Comparison of ENCODE assay signal across 8 mouse cellular contexts in genomic region chr19:8682996-8683395, GRCm38 (mm10). TPM values are rescaled to one million over a fixed set of nuclear protein-coding genes. Genes with fewer than 3 reads are reported as not detected.
DNase-seq lines count a peak whose midpoint lies in the region; ATAC-seq and TF ChIP-seq lines count a peak whose summit lies in the region.

No protein-coding gene starts in this region.

- TF ChIP-seq EP300 in liver, embryonic 14.5 days (IDR thresholded peaks at IDR 0.05; ENCODE audit: low read depth) = no peak

- WGBS in embryonic facial prominence, embryonic 11.5 days = 2% methylated on average over 3 of the region's 3 CpGs
- WGBS in heart, embryonic 10.5 days = 0% methylated on average over 3 of the region's 3 CpGs
- WGBS in kidney, postnatal 0 days = 2% methylated on average over 3 of the region's 3 CpGs
- 3% methylated on average over 3 of the region's 3 CpGs for WGBS in liver, embryonic 14.5 days (ENCODE audit: insufficient replicate concordance)
- WGBS in neural tube, embryonic 12.5 days = 3% methylated on average over 3 of the region's 3 CpGs

- H3K9ac ChIP-seq in embryonic facial prominence, embryonic 11.5 days (replicated peaks; ENCODE audit: low read length) = no peak overlapping the region
- H3K9ac ChIP-seq in kidney, postnatal 0 days (ENCODE audit: low read depth, low read length) = no peak overlapping the region
- H3K9ac ChIP-seq in liver, embryonic 14.5 days (replicated peaks) = no peak overlapping the region
- H3K9ac ChIP-seq in neural tube, embryonic 12.5 days = no peak overlapping the region

- no peaks in the 10 kb centered on the region for H3K9me3 ChIP-seq in embryonic facial prominence, embryonic 11.5 days (replicated peaks; ENCODE audit: control insufficient read depth, low read length)
- no peaks in the 10 kb centered on the region for H3K9me3 ChIP-seq in heart, embryonic 10.5 days
- no peaks in the 10 kb centered on the region for H3K9me3 ChIP-seq in kidney, postnatal 0 days (replicated peaks; ENCODE audit: low read length)
- H3K9me3 ChIP-seq in liver, embryonic 14.5 days (ENCODE audit: control insufficient read depth, low read length) = no peaks in the 10 kb centered on the region
- no peaks in the 10 kb centered on the region for H3K9me3 ChIP-seq in neural tube, embryonic 12.5 days

- H3K4me2 ChIP-seq in embryonic facial prominence, embryonic 11.5 days (ENCODE audit: low read depth, low read length) = no peak overlapping the region
- H3K4me2 ChIP-seq in kidney, postnatal 0 days (ENCODE audit: low read length) = no peak overlapping the region
- no peak overlapping the region for H3K4me2 ChIP-seq in liver, embryonic 14.5 days (ENCODE audit: low read depth)
- H3K4me2 ChIP-seq in neural tube, embryonic 12.5 days (replicated peaks) = no peak overlapping the region

- H3K4me1 ChIP-seq in embryonic facial prominence, embryonic 11.5 days (ENCODE audit: control insufficient read depth, insufficient read depth, low read length) = 0 out of 2 replicates have a peak, but pooled peaks cover 2% of the 10 kb centered on the region
- peaks cover 15% of the 10 kb centered on the region; the same call in 1 of the 2 replicates for H3K4me1 ChIP-seq in heart, embryonic 10.5 days
- H3K4me1 ChIP-seq in kidney, postnatal 0 days (replicated peaks; ENCODE audit: insufficient read depth, low read length) = 0 out of 2 replicates have a peak, but pooled peaks cover 2% of the 10 kb centered on the region
- no peaks in the 10 kb centered on the region for H3K4me1 ChIP-seq in liver, embryonic 14.5 days (replicated peaks; ENCODE audit: control insufficient read depth in 2 of 2, insufficient read depth in 2 of 2, low read length in 1 of 2)
- H3K4me1 ChIP-seq in neural tube, embryonic 12.5 days = no peaks in the 10 kb centered on the region

- no peaks in the 10 kb centered on the region for H3K36me3 ChIP-seq in embryonic facial prominence, embryonic 11.5 days (replicated peaks; ENCODE audit: control insufficient read depth, insufficient read depth, low read depth, low read length)
- no peaks in the 10 kb centered on the region for H3K36me3 ChIP-seq in heart, embryonic 10.5 days
- H3K36me3 ChIP-seq in kidney, postnatal 0 days (ENCODE audit: insufficient read depth, low read length) = no peaks in the 10 kb centered on the region
- H3K36me3 ChIP-seq in liver, embryonic 14.5 days (replicated peaks; ENCODE audit: control insufficient read depth, insufficient read depth, low read depth) = no peaks in the 10 kb centered on the region
- no peaks in the 10 kb centered on the region for H3K36me3 ChIP-seq in neural tube, embryonic 12.5 days

- peak; percentile 67 for DNase-seq in adrenal gland, adult 2 months
- DNase-seq in embryonic facial prominence, embryonic 11.5 days (ENCODE audit: low spot score) = peak; percentile 92
- DNase-seq in heart, embryonic 10.5 days (ENCODE audit: low spot score) = peak; percentile 89
- DNase-seq in kidney, postnatal 0 days (ENCODE audit: low spot score) = peak; percentile 96
- peak; percentile 64 to 72 (median 70) for DNase-seq in liver, embryonic 14.5 days (ENCODE audit: low read depth in 3 of 3, low spot score in 3 of 3)
- peak; percentile 57 for DNase-seq in testis, postnatal 14 days (ENCODE audit: low spot score)

- H3K4me3 ChIP-seq in embryonic facial prominence, embryonic 11.5 days (ENCODE audit: low read depth, low read length) = no peak overlapping the region
- no peak overlapping the region for H3K4me3 ChIP-seq in heart, embryonic 10.5 days
- no peak overlapping the region for H3K4me3 ChIP-seq in kidney, postnatal 0 days (replicated peaks; ENCODE audit: low read depth, low read length)
- H3K4me3 ChIP-seq in liver, embryonic 14.5 days (ENCODE audit: insufficient read depth in 1 of 2, low read depth in 2 of 2, low read length in 2 of 2) = no peak overlapping the region
- no peak overlapping the region for H3K4me3 ChIP-seq in neural tube, embryonic 12.5 days

- no peaks in the 10 kb centered on the region for H3K27me3 ChIP-seq in embryonic facial prominence, embryonic 11.5 days (ENCODE audit: control insufficient read depth, insufficient read depth, low read length)
- peaks cover 17% of the 10 kb centered on the region for H3K27me3 ChIP-seq in heart, embryonic 10.5 days (ENCODE audit: insufficient read depth, poor library complexity, severe bottlenecking)
- no peaks in the 10 kb centered on the region for H3K27me3 ChIP-seq in kidney, postnatal 0 days (ENCODE audit: insufficient read depth, low read length)
- H3K27me3 ChIP-seq in liver, embryonic 14.5 days (ENCODE audit: control insufficient read depth, insufficient read depth, low read length) = no peaks in the 10 kb centered on the region
- no peaks in the 10 kb centered on the region for H3K27me3 ChIP-seq in neural tube, embryonic 12.5 days (replicated peaks)

- no peak overlapping the region for H3K27ac ChIP-seq in embryonic facial prominence, embryonic 11.5 days (replicated peaks; ENCODE audit: low read depth, low read length)
- no peak overlapping the region for H3K27ac ChIP-seq in heart, embryonic 10.5 days
- H3K27ac ChIP-seq in kidney, postnatal 0 days = no peak overlapping the region
- H3K27ac ChIP-seq in liver, embryonic 14.5 days = no peak overlapping the region
- no peak overlapping the region for H3K27ac ChIP-seq in neural tube, embryonic 12.5 days

- peak; percentile 98 for TF ChIP-seq CTCF in kidney, postnatal 0 days (IDR thresholded peaks at IDR 0.05; ENCODE audit: low read depth)
- peak; percentile 84 for TF ChIP-seq CTCF in liver, embryonic 14.5 days (IDR thresholded peaks at IDR 0.05; ENCODE audit: low read depth)

- ATAC-seq in CD4-positive, CD25-positive, alpha-beta regulatory T cell, adult 4 months = peak; percentile 34
- ATAC-seq in embryonic facial prominence, embryonic 11.5 days (replicated peaks; ENCODE audit: insufficient number of reproducible peaks, low FRiP score, low TSS enrichment, low read depth) = peak; percentile 68
- peak; percentile 35; the same call in 1 of the 2 replicates for ATAC-seq in kidney, postnatal 0 days (replicated peaks; ENCODE audit: low FRiP score, low read depth)
- peak; percentile 21; the same call in 1 of the 2 replicates for ATAC-seq in liver, embryonic 14.5 days (ENCODE audit: insufficient read depth)
- peak; percentile 58 for ATAC-seq in neural tube, embryonic 12.5 days (ENCODE audit: low FRiP score, low read depth)

RNA-seq across cellular contexts. Expression of gene Chrm1, which starts 19.4 kb away (rescaled TPM):
- not detected for polyA plus RNA-seq in CD4-positive, CD25-positive, alpha-beta regulatory T cell, adult 4 months (2017; shearing (Covaris generic))
- total RNA-seq in adrenal gland, adult 2 months (2021) = 1 to 10 TPM in 1 of 2 experiments, under 1 TPM in 1; 0.86 to 1.9 TPM
- 1.1 and 1.5 TPM in 2 replicates for polyA plus RNA-seq in adrenal gland, adult 2 months (2012; rRNA removed)
- 0.06 and 0.08 TPM in 2 replicates for polyA plus RNA-seq in embryonic facial prominence, embryonic 11.5 days (2014; fragmentation: Nextera tagmentation; extraction: Ambion mirVana)
- polyA plus RNA-seq in heart, embryonic 10.5 days (2016; fragmentation: Nextera tagmentation; extraction: Ambion mirVana) = 0.04 TPM in 1 of 2 replicates, not detected in the other
- 0.17 and 0.18 TPM in 2 replicates for polyA plus RNA-seq in kidney, postnatal 0 days (2015; fragmentation: Nextera tagmentation; extraction: Ambion mirVana)
- polyA plus RNA-seq in liver, embryonic 14.5 days (2012; rRNA removed) = under 0.01 and 0.01 TPM in 2 replicates
- polyA plus RNA-seq in liver, embryonic 14.5 days (2014; fragmentation: Nextera tagmentation; extraction: Ambion mirVana) = not detected in 2 replicates
- polyA plus RNA-seq in neural tube, embryonic 12.5 days (2016; fragmentation: Nextera tagmentation; extraction: Ambion mirVana) = 0.17 and 0.20 TPM in 2 replicates

RNA-seq across cellular contexts. Expression of gene Slc3a2, which starts 40.2 kb away (rescaled TPM):
- 10 to 100 TPM; 63.7 to 85.1 TPM for polyA plus RNA-seq in CD4-positive, CD25-positive, alpha-beta regulatory T cell, adult 4 months (2017; shearing (Covaris generic))
- total RNA-seq in adrenal gland, adult 2 months (2021) = 100 to 1,000 TPM; 202 to 548 TPM
- 162 and 192 TPM in 2 replicates for polyA plus RNA-seq in adrenal gland, adult 2 months (2012; rRNA removed)
- polyA plus RNA-seq in embryonic facial prominence, embryonic 11.5 days (2014; fragmentation: Nextera tagmentation; extraction: Ambion mirVana) = 120 and 125 TPM in 2 replicates
- 91.8 and 104 TPM in 2 replicates for polyA plus RNA-seq in heart, embryonic 10.5 days (2016; fragmentation: Nextera tagmentation; extraction: Ambion mirVana)
- polyA plus RNA-seq in kidney, postnatal 0 days (2015; fragmentation: Nextera tagmentation; extraction: Ambion mirVana) = 151 and 158 TPM in 2 replicates
- 78.4 and 82.2 TPM in 2 replicates for polyA plus RNA-seq in liver, embryonic 14.5 days (2012; rRNA removed)
- polyA plus RNA-seq in liver, embryonic 14.5 days (2014; fragmentation: Nextera tagmentation; extraction: Ambion mirVana) = 88.5 and 89.1 TPM in 2 replicates
- polyA plus RNA-seq in neural tube, embryonic 12.5 days (2016; fragmentation: Nextera tagmentation; extraction: Ambion mirVana) = 144 and 147 TPM in 2 replicates

RNA-seq across cellular contexts. Expression of gene Wdr74, which starts 52.6 kb away (rescaled TPM):
- polyA plus RNA-seq in CD4-positive, CD25-positive, alpha-beta regulatory T cell, adult 4 months (2017; shearing (Covaris generic)) = 10 to 100 TPM; 72.5 to 92.2 TPM
- total RNA-seq in adrenal gland, adult 2 months (2021) = 10 to 100 TPM; 54.3 to 77.1 TPM
- polyA plus RNA-seq in adrenal gland, adult 2 months (2012; rRNA removed) = 23.4 and 24.0 TPM in 2 replicates
- polyA plus RNA-seq in embryonic facial prominence, embryonic 11.5 days (2014; fragmentation: Nextera tagmentation; extraction: Ambion mirVana) = 91.0 and 92.3 TPM in 2 replicates
- 76.6 and 101 TPM in 2 replicates for polyA plus RNA-seq in heart, embryonic 10.5 days (2016; fragmentation: Nextera tagmentation; extraction: Ambion mirVana)
- 71.3 and 77.7 TPM in 2 replicates for polyA plus RNA-seq in kidney, postnatal 0 days (2015; fragmentation: Nextera tagmentation; extraction: Ambion mirVana)
- 27.7 and 34.1 TPM in 2 replicates for polyA plus RNA-seq in liver, embryonic 14.5 days (2012; rRNA removed)
- 51.6 and 57.6 TPM in 2 replicates for polyA plus RNA-seq in liver, embryonic 14.5 days (2014; fragmentation: Nextera tagmentation; extraction: Ambion mirVana)
- 83.5 and 85.1 TPM in 2 replicates for polyA plus RNA-seq in neural tube, embryonic 12.5 days (2016; fragmentation: Nextera tagmentation; extraction: Ambion mirVana)

RNA-seq across cellular contexts. Expression of gene 1700092M07Rik, which starts 57.5 kb away (rescaled TPM):
- under 1 TPM in 1 of 2 experiments, not detected in 1; 0.75 TPM for polyA plus RNA-seq in CD4-positive, CD25-positive, alpha-beta regulatory T cell, adult 4 months (2017; shearing (Covaris generic))
- total RNA-seq in adrenal gland, adult 2 months (2021) = under 1 TPM; 0.79 to 0.84 TPM
- not detected in 2 replicates for polyA plus RNA-seq in adrenal gland, adult 2 months (2012; rRNA removed)
- 1.1 and 1.8 TPM in 2 replicates for polyA plus RNA-seq in embryonic facial prominence, embryonic 11.5 days (2014; fragmentation: Nextera tagmentation; extraction: Ambion mirVana)
- 1.6 and 2.1 TPM in 2 replicates for polyA plus RNA-seq in heart, embryonic 10.5 days (2016; fragmentation: Nextera tagmentation; extraction: Ambion mirVana)
- polyA plus RNA-seq in kidney, postnatal 0 days (2015; fragmentation: Nextera tagmentation; extraction: Ambion mirVana) = 0.75 and 1.1 TPM in 2 replicates
- polyA plus RNA-seq in liver, embryonic 14.5 days (2012; rRNA removed) = 0.65 and 0.78 TPM in 2 replicates
- 0.34 and 0.63 TPM in 2 replicates for polyA plus RNA-seq in liver, embryonic 14.5 days (2014; fragmentation: Nextera tagmentation; extraction: Ambion mirVana)
- 2.3 and 3.6 TPM in 2 replicates for polyA plus RNA-seq in neural tube, embryonic 12.5 days (2016; fragmentation: Nextera tagmentation; extraction: Ambion mirVana)

RNA-seq across cellular contexts. Expression of gene Stx5a, which starts 58.2 kb away (rescaled TPM):
- 100 to 1,000 TPM; 132 to 165 TPM for polyA plus RNA-seq in CD4-positive, CD25-positive, alpha-beta regulatory T cell, adult 4 months (2017; shearing (Covaris generic))
- 10 to 100 TPM; 80.4 to 95.4 TPM for total RNA-seq in adrenal gland, adult 2 months (2021)
- 67.1 and 73.5 TPM in 2 replicates for polyA plus RNA-seq in adrenal gland, adult 2 months (2012; rRNA removed)
- 107 and 110 TPM in 2 replicates for polyA plus RNA-seq in embryonic facial prominence, embryonic 11.5 days (2014; fragmentation: Nextera tagmentation; extraction: Ambion mirVana)
- polyA plus RNA-seq in heart, embryonic 10.5 days (2016; fragmentation: Nextera tagmentation; extraction: Ambion mirVana) = 83.1 and 91.1 TPM in 2 replicates
- polyA plus RNA-seq in kidney, postnatal 0 days (2015; fragmentation: Nextera tagmentation; extraction: Ambion mirVana) = 105 and 115 TPM in 2 replicates
- 29.9 and 32.0 TPM in 2 replicates for polyA plus RNA-seq in liver, embryonic 14.5 days (2012; rRNA removed)
- 36.7 and 36.9 TPM in 2 replicates for polyA plus RNA-seq in liver, embryonic 14.5 days (2014; fragmentation: Nextera tagmentation; extraction: Ambion mirVana)
- 129 TPM in 2 replicates for polyA plus RNA-seq in neural tube, embryonic 12.5 days (2016; fragmentation: Nextera tagmentation; extraction: Ambion mirVana)
